Mouse (Mus musculus) ES-E14 (cell line): ENCODE results near the gene Naa20.

Experiments
- CHD2 ChIP-seq: IDR thresholded peaks from 2 replicates; pipeline ENCODE4 v1.6.1; 2014; ENCODE audit warnings: mild to moderate bottlenecking, low read depth, low read length, inconsistent platforms
- HCFC1 ChIP-seq: IDR thresholded peaks from 2 replicates; pipeline ENCODE4 v1.6.1; 2012; ENCODE audit warnings: low read length, inconsistent platforms, borderline replicate concordance; ENCODE audit not compliant: insufficient read depth
- MAFK ChIP-seq: IDR thresholded peaks from 2 replicates; pipeline ENCODE4 v1.6.1; 2014; ENCODE audit warnings: mild to moderate bottlenecking, low read depth, low read length, inconsistent platforms; ENCODE audit not compliant: insufficient read depth
- ZC3H11A ChIP-seq: IDR thresholded peaks from 2 replicates; pipeline ENCODE4 v1.6.1; 2012; ENCODE audit warnings: low read depth, mild to moderate bottlenecking, inconsistent platforms, low read length, borderline replicate concordance
- ZNF384 ChIP-seq: IDR thresholded peaks from 2 replicates; pipeline ENCODE4 v1.6.1; 2012; ENCODE audit warnings: low read depth, low read length, inconsistent platforms

- TF ChIP-seq MAFK (no peak), ZNF384 (no peak), CHD2 (no peak), ZC3H11A (no peak), HCFC1 (no peak)
Observed at GRCm38 (mm10) chr2:145871308-145871707, 30.6 kb upstream of the Naa20 start.
